Mouse (Mus musculus) liver, embryonic 14.5 days (tissue): ENCODE measurements around the gene Slc16a4. TPM values are rescaled to one million over a fixed set of nuclear protein-coding genes. Genes with fewer than 3 reads are reported as not detected.

Source experiments
- ATAC-seq: fragments of 200-750 bp; cut with Nextera tagmentation; 2 replicates; pipeline ENCODE4 v1.8.0; 2017; ENCODE audit warnings: moderate number of reproducible peaks, mild to moderate bottlenecking, moderate library complexity; ENCODE audit not compliant: insufficient read depth
- DNase-seq, 3 experiments: peaks; one replicate each; pipeline ENCODE4 v3.0.0-alpha.2; 2012 to 2013; ENCODE audit warnings: low read depth in 3 of 3, low spot score in 3 of 3
- H3K27ac ChIP-seq: fragments of 300-500 bp; sonication (generic); 2 replicates; pipeline ENCODE4 v1.5.1; 2014; ENCODE audit warnings: moderate library complexity, mild to moderate bottlenecking, control low read depth, inconsistent platforms
- H3K27me3 ChIP-seq: fragments of 300-500 bp; sonication (generic); 2 replicates; pipeline ENCODE4 v1.6.1; 2014; ENCODE audit warnings: mild to moderate bottlenecking, low read length, moderate library complexity; ENCODE audit not compliant: control insufficient read depth, insufficient read depth
- H3K36me3 ChIP-seq: fragments of 300-500 bp; sonication (generic); replicated peaks from 2 replicates; pipeline ENCODE4 v1.6.1; 2014; ENCODE audit warnings: low read depth; ENCODE audit not compliant: control insufficient read depth, insufficient read depth
- H3K4me1 ChIP-seq, 2 experiments: fragments of 200-500 bp in 1 of 2; fragments of 300-500 bp in 1 of 2; sonication (generic) in 1 of 2; replicated peaks; 2 replicates each; pipeline ENCODE4 v1.6.1; 2012 to 2014; ENCODE audit warnings: antibody characterized with exemption in 1 of 2, inconsistent platforms in 1 of 2, low read length in 1 of 2; ENCODE audit not compliant: control insufficient read depth in 2 of 2, insufficient read depth in 2 of 2
- H3K4me2 ChIP-seq: fragments of 300-500 bp; sonication (generic); 2 replicates; pipeline ENCODE4 v1.6.1; 2014; ENCODE audit warnings: low read depth, mild to moderate bottlenecking, control low read depth, moderate library complexity
- H3K4me3 ChIP-seq, 2 experiments: fragments of 200-500 bp in 1 of 2; fragments of 300-500 bp in 1 of 2; sonication (generic) in 1 of 2; 2 replicates each; pipeline ENCODE4 v1.5.1; 2012 to 2014; ENCODE audit warnings: low read depth in 2 of 2, low read length in 2 of 2, mild to moderate bottlenecking in 2 of 2, control low read depth in 1 of 2, inconsistent platforms in 1 of 2, moderate library complexity in 1 of 2; ENCODE audit not compliant: insufficient read depth in 1 of 2
- H3K9ac ChIP-seq: fragments of 300-500 bp; sonication (generic); replicated peaks from 2 replicates; pipeline ENCODE4 v1.6.1; 2014; ENCODE audit warnings: mild to moderate bottlenecking, control low read depth, moderate library complexity
- H3K9me3 ChIP-seq: fragments of 300-500 bp; sonication (generic); 2 replicates; pipeline ENCODE4 v1.6.1; 2016; ENCODE audit warnings: low read length, mixed read lengths; ENCODE audit not compliant: control insufficient read depth
- CTCF ChIP-seq: IDR thresholded peaks from 2 replicates; pipeline ENCODE4 v1.5.1; 2016; ENCODE audit warnings: antibody characterized with exemption, low read depth, control low read depth
- EP300 ChIP-seq: IDR thresholded peaks from 2 replicates; pipeline ENCODE4 v1.6.1; 2016; ENCODE audit warnings: antibody characterized with exemption, low read depth
- WGBS: fragments of 180-500 bp; shearing (Covaris S2); extraction: QIAGEN DNeasy Blood & Tissue Kit; methylation state at CpG from one replicate; pipeline ENCODE4 v1.1.7; 2014; ENCODE audit not compliant: insufficient replicate concordance; 5-methylcytosine and 5-hydroxymethylcytosine counted together
- polyA plus RNA-seq, 2 experiments: library from polyadenylated mRNA; depleted of rRNA in 1 of 2; stranded (reverse) in 1 of 2; unstranded in 1 of 2; fragments of >200 nt; fragmentation: Nextera tagmentation in 1 of 2; extraction: Ambion mirVana in 1 of 2; gene quantifications; 2 replicates each; pipeline versions ENCODE4 v1.2.1 to v1.2.3; 2012 to 2014

Slc16a4 gene
- polyA plus RNA-seq, 2 experiments: 0.03 to 0.30 TPM

- no peak overlapping the region for H3K27ac ChIP-seq
- no peak for DNase-seq
- H3K36me3 ChIP-seq: no peaks in the 10 kb centered on the region
- peaks cover 0 to 6% of the 10 kb centered on the region in 2 experiments; a peak in 3 of 4 replicates for H3K4me1 ChIP-seq
- H3K4me2 ChIP-seq: no peak overlapping the region
- no peak overlapping the region for H3K4me3 ChIP-seq
- no peaks in the 10 kb centered on the region for H3K27me3 ChIP-seq
- 38% methylated on average over 3 of the region's 3 CpGs for WGBS
- H3K9ac ChIP-seq: no peak overlapping the region
- H3K9me3 ChIP-seq: no peaks in the 10 kb centered on the region
- no peak for ATAC-seq
- TF ChIP-seq CTCF (no peak), EP300 (no peak)
Measured at GRCm38 (mm10) chr3:107343971-107344370, 52.9 kb downstream of the Slc16a4 start.

GRCm38 (mm10) chr3:107345033-107345725 is 54.1 kb downstream of the Slc16a4 start:
- no peaks in the 10 kb centered on the region for H3K27me3 ChIP-seq
- WGBS: 22% methylated on average over 3 of the region's 3 CpGs

DNA sequence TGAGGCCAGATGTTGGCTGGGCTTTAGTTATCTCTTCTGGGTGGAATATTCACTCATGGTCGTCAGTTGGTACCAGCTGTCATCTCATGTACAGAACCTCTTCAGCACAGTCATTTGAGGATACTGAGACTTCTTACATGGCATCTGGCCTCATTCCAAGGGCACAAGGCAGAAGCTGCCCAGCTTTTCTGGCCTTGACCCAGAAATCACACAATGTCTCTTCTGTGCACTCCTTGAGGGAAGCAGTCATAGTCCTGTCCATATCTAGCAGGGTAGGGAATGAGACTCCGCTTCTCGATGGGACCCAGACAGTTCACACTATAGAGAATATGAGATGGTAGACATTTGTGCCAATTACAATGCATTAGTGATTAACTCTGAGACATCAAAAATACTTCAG is 58.0 kb downstream of the Slc16a4 start:
- H3K9ac ChIP-seq: no peak overlapping the region
- H3K4me1 ChIP-seq: peaks cover 0 to 6% of the 10 kb centered on the region in 2 experiments; a peak in 3 of 4 replicates
- H3K4me3 ChIP-seq: no peak overlapping the region
- no peak overlapping the region for H3K27ac ChIP-seq
- no peak for TF ChIP-seq EP300
- TF ChIP-seq CTCF: no peak
- H3K36me3 ChIP-seq: no peaks in the 10 kb centered on the region
- ATAC-seq (no peak), DNase-seq (no peak)
- no peak overlapping the region for H3K4me2 ChIP-seq
- H3K27me3 ChIP-seq: no peaks in the 10 kb centered on the region
- no peaks in the 10 kb centered on the region for H3K9me3 ChIP-seq
- WGBS: 69% methylated on average over 3 of the region's 3 CpGs

More at GRCm38 (mm10) chr3:107345033-107345725, 54.1 kb downstream of the Slc16a4 start:
- H3K9ac ChIP-seq: no peak overlapping the region
- H3K9me3 ChIP-seq: no peaks in the 10 kb centered on the region
- H3K27ac ChIP-seq: no peak overlapping the region
- no peak for DNase-seq
- peaks cover 0 to 6% of the 10 kb centered on the region in 2 experiments; a peak in 3 of 4 replicates for H3K4me1 ChIP-seq
- H3K4me2 ChIP-seq: no peak overlapping the region
- TF ChIP-seq EP300: no peak
- TF ChIP-seq CTCF: no peak
- no peak overlapping the region for H3K4me3 ChIP-seq
- no peak for ATAC-seq
- no peaks in the 10 kb centered on the region for H3K36me3 ChIP-seq

DNA sequence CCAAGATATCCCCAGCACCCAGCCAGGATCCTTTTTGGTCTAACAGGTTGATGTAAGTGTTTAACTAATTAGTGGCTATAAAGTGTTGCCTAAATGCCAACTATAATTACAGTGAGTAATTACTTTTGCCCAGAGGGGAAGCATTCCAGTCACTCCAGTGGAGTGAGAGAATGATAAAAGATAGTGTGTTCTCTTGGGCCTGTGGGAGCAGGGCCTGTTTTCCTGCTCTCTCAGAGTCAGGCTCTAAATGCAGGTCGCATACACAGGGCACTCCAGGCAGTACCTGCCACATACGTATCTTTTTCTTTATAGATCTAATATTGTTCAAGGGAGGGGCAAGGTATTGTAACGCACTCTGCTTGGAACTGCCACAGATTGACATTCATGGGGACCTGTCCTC is 60.7 kb downstream of the Slc16a4 start:
- H3K27me3 ChIP-seq: no peaks in the 10 kb centered on the region
- TF ChIP-seq CTCF (no peak), EP300 (no peak)
- no peaks in the 10 kb centered on the region for H3K36me3 ChIP-seq
- H3K9ac ChIP-seq: no peak overlapping the region
- no peak for ATAC-seq
- H3K27ac ChIP-seq: no peak overlapping the region
- no peak for DNase-seq
- H3K9me3 ChIP-seq: no peaks in the 10 kb centered on the region
- no peak overlapping the region for H3K4me3 ChIP-seq
- no peak overlapping the region for H3K4me2 ChIP-seq
- WGBS: 60% methylated on average over 3 of the region's 3 CpGs
- H3K4me1 ChIP-seq: no peaks in the 10 kb centered on the region

- no peak for DNase-seq
- H3K27me3 ChIP-seq: no peaks in the 10 kb centered on the region
- H3K4me1 ChIP-seq: no peaks in the 10 kb centered on the region; a peak in 1 of 4 replicates
- H3K27ac ChIP-seq: no peak overlapping the region
- no peak overlapping the region for H3K9ac ChIP-seq
- H3K9me3 ChIP-seq: no peaks in the 10 kb centered on the region
- TF ChIP-seq CTCF (no peak), EP300 (no peak)
- no peaks in the 10 kb centered on the region for H3K36me3 ChIP-seq
- no peak for ATAC-seq
- no peak overlapping the region for H3K4me2 ChIP-seq
- 57% methylated on average over 6 of the region's 6 CpGs for WGBS
- H3K4me3 ChIP-seq: no peak overlapping the region
Measured at GRCm38 (mm10) chr3:107355618-107356260, 64.7 kb downstream of the Slc16a4 start.
